Mouse (Mus musculus) MEL (cell line): Measurements from ENCODE around the gene Top2a. TPM values are rescaled to one million over a fixed set of nuclear protein-coding genes. Genes with fewer than 3 reads are reported as not detected.

Experiments
- DNase-seq: peaks from one replicate; pipeline ENCODE4 v3.0.0; 2011; ENCODE audit warnings: low read depth, low spot score
- H3K27ac ChIP-seq: 2 replicates; pipeline ENCODE4 v1.5.1; 2012; ENCODE audit warnings: low read depth, mild to moderate bottlenecking, control low read depth, low read length, moderate library complexity; ENCODE audit not compliant: control insufficient read depth
- H3K27me3 ChIP-seq, 2 experiments: fragments of 150-350 bp in 1 of 2; sonication (generic) in 1 of 2; 2 replicates each; pipeline ENCODE4 v1.6.1; 2012; ENCODE audit warnings: low read length in 2 of 2, mild to moderate bottlenecking in 2 of 2, improper control_type of control experiment in 1 of 2, moderate library complexity in 1 of 2; ENCODE audit not compliant: insufficient read depth in 2 of 2, control insufficient read depth in 1 of 2
- H3K36me3 ChIP-seq, 2 experiments: 2 replicates each; pipeline ENCODE4 v1.6.1; 2012 to 2014; ENCODE audit warnings: low read length in 2 of 2, improper control_type of control experiment in 1 of 2, inconsistent platforms in 1 of 2, mild to moderate bottlenecking in 1 of 2; ENCODE audit not compliant: insufficient read depth in 2 of 2, control insufficient read depth in 1 of 2
- H3K4me1 ChIP-seq, 2 experiments: fragments of 150-350 bp in 1 of 2; sonication (generic) in 1 of 2; 2 replicates each; pipeline ENCODE4 v1.6.1; 2012; ENCODE audit warnings: low read length in 2 of 2, improper control_type of control experiment in 1 of 2, mild to moderate bottlenecking in 1 of 2; ENCODE audit not compliant: insufficient read depth in 2 of 2, control insufficient read depth in 1 of 2
- H3K4me3 ChIP-seq, 2 experiments: fragments of 150-350 bp in 1 of 2; sonication (generic) in 1 of 2; 2 replicates each; pipeline ENCODE4 v1.5.1; 2012; ENCODE audit warnings: low read depth in 2 of 2, low read length in 2 of 2, mild to moderate bottlenecking in 2 of 2, moderate library complexity in 2 of 2, control low read depth in 1 of 2, improper control_type of control experiment in 1 of 2; ENCODE audit not compliant: control insufficient read depth in 1 of 2, insufficient read depth in 1 of 2
- H3K79me2 ChIP-seq: 2 replicates; pipeline ENCODE4 v1.6.1; 2012; ENCODE audit warnings: mild to moderate bottlenecking, low read length, moderate library complexity; ENCODE audit not compliant: control insufficient read depth, poor library complexity, insufficient read depth
- H3K9ac ChIP-seq: 2 replicates; pipeline ENCODE4 v1.6.1; 2012; ENCODE audit warnings: low read depth, mild to moderate bottlenecking, control low read depth, low read length, moderate library complexity; ENCODE audit not compliant: control insufficient read depth, poor library complexity, severe bottlenecking
- H3K9me3 ChIP-seq: fragments of 150-350 bp; sonication (generic); replicated peaks from 2 replicates; pipeline ENCODE4 v1.6.1; 2012; ENCODE audit warnings: mild to moderate bottlenecking, low read length, improper control_type of control experiment, moderate library complexity; ENCODE audit not compliant: insufficient read depth
- BHLHE40 ChIP-seq: IDR thresholded peaks from 2 replicates; pipeline ENCODE4 v1.6.1; 2012; ENCODE audit warnings: low read depth, mild to moderate bottlenecking, inconsistent platforms, low read length, improper control_type of control experiment, borderline replicate concordance
- CHD1 ChIP-seq: IDR thresholded peaks from 2 replicates; pipeline ENCODE4 v1.6.1; 2012; ENCODE audit warnings: low read depth, mild to moderate bottlenecking, inconsistent platforms, low read length, improper control_type of control experiment
- CHD2 ChIP-seq: IDR thresholded peaks from 2 replicates; pipeline ENCODE4 v1.6.1; 2011; ENCODE audit warnings: low read length, improper control_type of control experiment
- CTCF ChIP-seq, 3 experiments: IDR thresholded peaks in 2 of 3; conservative IDR thresholded peaks in 1 of 3; 2 replicates each; pipeline ENCODE4 v1.5.1; 2011 to 2012; ENCODE audit warnings: low read length in 3 of 3, low read depth in 2 of 3, mild to moderate bottlenecking in 2 of 3, improper control_type of control experiment in 1 of 3, inconsistent platforms in 1 of 3, mixed read lengths in 1 of 3, moderate library complexity in 1 of 3; ENCODE audit not compliant: control insufficient read depth in 1 of 3, insufficient read depth in 1 of 3, poor library complexity in 1 of 3, severe bottlenecking in 1 of 3
- E2F4 ChIP-seq: IDR thresholded peaks from 2 replicates; pipeline ENCODE4 v1.6.1; 2011; ENCODE audit warnings: low read depth, low read length, improper control_type of control experiment, borderline replicate concordance
- ELF1 ChIP-seq: IDR thresholded peaks from 2 replicates; pipeline ENCODE4 v1.6.1; 2014; ENCODE audit warnings: low read depth, mild to moderate bottlenecking, inconsistent platforms, low read length, improper control_type of control experiment, moderate library complexity
- EP300 ChIP-seq, 2 experiments: IDR thresholded peaks; 2 replicates each; pipeline ENCODE4 v1.6.1; 2011; ENCODE audit warnings: improper control_type of control experiment in 2 of 2, low read length in 2 of 2, low read depth in 1 of 2, mild to moderate bottlenecking in 1 of 2
- ETS1 ChIP-seq: IDR thresholded peaks from 2 replicates; pipeline ENCODE4 v1.6.1; 2012; ENCODE audit warnings: low read depth, mild to moderate bottlenecking, inconsistent platforms, low read length, improper control_type of control experiment, moderate library complexity
- GABPA ChIP-seq: IDR thresholded peaks from 2 replicates; pipeline ENCODE4 v1.6.1; 2012; ENCODE audit warnings: low read depth, mild to moderate bottlenecking, inconsistent platforms, low read length, improper control_type of control experiment, moderate library complexity
- GATA1 ChIP-seq: IDR thresholded peaks from 2 replicates; pipeline ENCODE4 v1.6.1; 2011; ENCODE audit warnings: low read depth, low read length, improper control_type of control experiment
- HCFC1 ChIP-seq: IDR thresholded peaks from 2 replicates; pipeline ENCODE4 v1.6.1; 2012; ENCODE audit warnings: low read depth, mild to moderate bottlenecking, inconsistent platforms, low read length, improper control_type of control experiment, moderate library complexity
- JUND ChIP-seq: IDR thresholded peaks from 2 replicates; pipeline ENCODE4 v1.6.1; 2011; ENCODE audit warnings: low read depth, mild to moderate bottlenecking, improper control_type of control experiment, low read length
- KAT2A ChIP-seq: conservative IDR thresholded peaks from 2 replicates; pipeline ENCODE4 v1.6.1; 2012; ENCODE audit warnings: low read depth, low read length, improper control_type of control experiment, inconsistent platforms
- MAFK ChIP-seq: IDR thresholded peaks from 2 replicates; pipeline ENCODE4 v1.6.1; 2011; ENCODE audit warnings: low read depth, mild to moderate bottlenecking, low read length, improper control_type of control experiment, borderline replicate concordance
- MAX ChIP-seq: IDR thresholded peaks from 2 replicates; pipeline ENCODE4 v1.6.1; 2011; ENCODE audit warnings: low read length, improper control_type of control experiment
- MAZ ChIP-seq: IDR thresholded peaks from 2 replicates; pipeline ENCODE4 v1.6.1; 2012; ENCODE audit warnings: low read depth, mild to moderate bottlenecking, inconsistent platforms, low read length, improper control_type of control experiment
- MEF2A ChIP-seq: IDR thresholded peaks from 2 replicates; pipeline ENCODE4 v1.6.1; 2014; ENCODE audit warnings: low read depth, mild to moderate bottlenecking, inconsistent platforms, low read length, improper control_type of control experiment; ENCODE audit not compliant: poor library complexity, insufficient replicate concordance, severe bottlenecking; ENCODE audit errors: extremely low read depth
- MXI1 ChIP-seq: IDR thresholded peaks from 2 replicates; pipeline ENCODE4 v1.6.1; 2011; ENCODE audit warnings: mild to moderate bottlenecking, low read depth, low read length, improper control_type of control experiment
- MYB ChIP-seq: IDR thresholded peaks from 2 replicates; pipeline ENCODE4 v1.6.1; 2011; ENCODE audit warnings: mild to moderate bottlenecking, low read depth, low read length, improper control_type of control experiment
- MYC ChIP-seq: IDR thresholded peaks from 2 replicates; pipeline ENCODE4 v1.6.1; 2011; ENCODE audit warnings: low read depth, mild to moderate bottlenecking, low read length, improper control_type of control experiment, moderate library complexity
- NELFE ChIP-seq: IDR thresholded peaks from 2 replicates; pipeline ENCODE4 v1.6.1; 2011; ENCODE audit warnings: low read depth, low read length, improper control_type of control experiment
- NRF1 ChIP-seq: IDR thresholded peaks from 2 replicates; pipeline ENCODE4 v1.6.1; 2014; ENCODE audit warnings: low read depth, mild to moderate bottlenecking, inconsistent platforms, low read length, improper control_type of control experiment, moderate library complexity; ENCODE audit not compliant: poor library complexity, insufficient read depth, severe bottlenecking
- POLR2AphosphoS2 ChIP-seq: IDR thresholded peaks from 2 replicates; pipeline ENCODE4 v1.6.1; 2011; ENCODE audit warnings: low read length, improper control_type of control experiment
- RAD21 ChIP-seq: IDR thresholded peaks from 2 replicates; pipeline ENCODE4 v1.6.1; 2011; ENCODE audit warnings: mild to moderate bottlenecking, low read depth, low read length, improper control_type of control experiment
- RCOR1 ChIP-seq: IDR thresholded peaks from 2 replicates; pipeline ENCODE4 v1.6.1; 2012; ENCODE audit warnings: low read depth, mild to moderate bottlenecking, inconsistent platforms, low read length, improper control_type of control experiment
- SIN3A ChIP-seq: IDR thresholded peaks from 2 replicates; pipeline ENCODE4 v1.6.1; 2012; ENCODE audit warnings: low read length, improper control_type of control experiment, inconsistent platforms
- SMC3 ChIP-seq: IDR thresholded peaks from 2 replicates; pipeline ENCODE4 v1.6.1; 2011; ENCODE audit warnings: low read depth, low read length, improper control_type of control experiment
- TAL1 ChIP-seq: IDR thresholded peaks from 2 replicates; pipeline ENCODE4 v1.6.1; 2012; ENCODE audit warnings: mild to moderate bottlenecking, inconsistent platforms, low read length, moderate library complexity, mixed read lengths
- TBP ChIP-seq: IDR thresholded peaks from 2 replicates; pipeline ENCODE4 v1.8.0; 2011; ENCODE audit warnings: low read depth, low read length, improper control_type of control experiment
- TCF12 ChIP-seq: IDR thresholded peaks from 2 replicates; pipeline ENCODE4 v1.6.1; 2014; ENCODE audit warnings: low read depth, mild to moderate bottlenecking, inconsistent platforms, low read length, improper control_type of control experiment, moderate library complexity
- UBTF ChIP-seq: IDR thresholded peaks from 2 replicates; pipeline ENCODE4 v1.6.1; 2012; ENCODE audit warnings: low read depth, mild to moderate bottlenecking, inconsistent platforms, low read length, improper control_type of control experiment, moderate library complexity, borderline replicate concordance; ENCODE audit not compliant: insufficient read depth
- USF2 ChIP-seq, 2 experiments: IDR thresholded peaks; 2 replicates each; pipeline ENCODE4 v1.6.1; 2011 to 2012; ENCODE audit warnings: improper control_type of control experiment in 2 of 2, low read length in 2 of 2, borderline replicate concordance in 1 of 2, inconsistent platforms in 1 of 2, low read depth in 1 of 2, mild to moderate bottlenecking in 1 of 2; ENCODE audit not compliant: insufficient read depth in 1 of 2
- ZKSCAN1 ChIP-seq: IDR thresholded peaks from 2 replicates; pipeline ENCODE4 v1.6.1; 2012; ENCODE audit warnings: low read depth, mild to moderate bottlenecking, inconsistent platforms, low read length, improper control_type of control experiment, moderate library complexity
- ZMIZ1 ChIP-seq: IDR thresholded peaks from 2 replicates; pipeline ENCODE4 v1.6.1; 2012; ENCODE audit warnings: low read depth, mild to moderate bottlenecking, inconsistent platforms, low read length, improper control_type of control experiment, moderate library complexity
- ZNF384 ChIP-seq: IDR thresholded peaks from 2 replicates; pipeline ENCODE4 v1.6.1; 2012; ENCODE audit warnings: low read depth, mild to moderate bottlenecking, inconsistent platforms, low read length, improper control_type of control experiment
- polyA plus RNA-seq, 2 experiments: library from polyadenylated mRNA; stranded (reverse) in 1 of 2; unstranded in 1 of 2; fragments of >175 nt in 1 of 2; fragments of >200 nt in 1 of 2; gene quantifications; 2 replicates each; pipeline versions ENCODE4 v1.2.1 to v1.2.4; 2012; ENCODE audit warnings: low replicate concordance in 2 of 2, low read depth in 1 of 2; ENCODE audit not compliant: insufficient read length in 2 of 2, insufficient read depth in 1 of 2, missing spikeins in 1 of 2
- total RNA-seq: library from RNA; depleted of rRNA; stranded (reverse); fragments of 300-350 nt; gene quantifications from 2 replicates; pipeline ENCODE4 v1.2.3, GENCODE M21; 2012

Gene Top2a
- total and polyA plus RNA-seq, 3 experiments, result 395 to 643 (median 443) TPM

- peaks cover 9% of the 10 kb centered on the region for H3K79me2 ChIP-seq
- H3K27me3 ChIP-seq, result no peaks in the 10 kb centered on the region
- H3K27ac ChIP-seq, result peak overlapping the region; percentile 87
- H3K36me3 ChIP-seq, result peaks cover 0 to 6% of the 10 kb centered on the region in 2 experiments; a peak in 2 of 4 replicates
- H3K9ac ChIP-seq, result peak overlapping the region; percentile 76
- H3K4me1 ChIP-seq, result peaks cover 4 to 16% of the 10 kb centered on the region in 2 experiments; a peak in 3 of 4 replicates
- no peaks in the 10 kb centered on the region for H3K9me3 ChIP-seq
- peak; percentile 88 for DNase-seq
- H3K4me3 ChIP-seq, result peak overlapping the region; percentile 63 to 65
- TF ChIP-seq USF2 (IDR thresholded peaks at IDR 0.05; ENCODE audit: borderline replicate concordance in 1 of 2, insufficient read depth in 1 of 2, low read depth in 1 of 2, low read length in 2 of 2) (no peak), MAX (peak; percentile 54; the same call in 1 of the 2 replicates), MAZ (0 out of 2 replicates have a peak, but pooled peaks have one; percentile 55), JUND (no peak), TBP (0 out of 2 replicates have a peak, but pooled peaks have one; percentile 46), BHLHE40 (no peak), ZKSCAN1 (no peak; the same call in 1 of the 2 replicates), E2F4 (no peak), SMC3 (peak; percentile 71), MAFK (no peak), TCF12 (0 out of 2 replicates have a peak, but pooled peaks have one; percentile 5), CHD2 (no peak), NELFE (0 out of 2 replicates have a peak, but pooled peaks have one; percentile 12), CTCF (IDR thresholded peaks at IDR 0.05 in 2 of 3, conservative IDR thresholded peaks at IDR 0.05 in 1 of 3; ENCODE audit: control insufficient read depth in 1 of 3, insufficient read depth in 1 of 3, low read depth in 2 of 3, low read length in 3 of 3, poor library complexity in 1 of 3, severe bottlenecking in 1 of 3) (peak in 2 of 3 experiments; percentile 48 to 65; a peak in 5 of 6 replicates), MYC (0 out of 2 replicates have a peak, but pooled peaks have one; percentile 36), GATA1 (peak; percentile 35; the same call in 1 of the 2 replicates), KAT2A (no peak), RAD21 (peak; percentile 70), NRF1 (no peak), MEF2A (no peak), MYB (no peak), UBTF (no peak), POLR2AphosphoS2 (no peak), MXI1 (peak; percentile 46), CHD1 (no peak), RCOR1 (no peak; the same call in 1 of the 2 replicates), ELF1 (peak; percentile 22; the same call in 1 of the 2 replicates), ZMIZ1 (no peak), GABPA (no peak), ZNF384 (no peak), HCFC1 (peak; percentile 54; the same call in 1 of the 2 replicates), SIN3A (peak; percentile 81), ETS1 (0 out of 2 replicates have a peak, but pooled peaks have one; percentile 33), EP300 (IDR thresholded peaks at IDR 0.05; ENCODE audit: low read depth in 1 of 2, low read length in 2 of 2) (peak in 1 of 2 experiments; percentile 43; a peak in 1 of 4 replicates), TAL1 (no peak)
Measured at GRCm38 (mm10) chr11:99040346-99040974, 16.5 kb upstream of the Top2a start.
